Mouse (Mus musculus) CH12.LX (cell line): ENCODE measurements around the gene Mturn. TPM values are rescaled to one million over a fixed set of nuclear protein-coding genes. Genes with fewer than 3 reads are reported as not detected.

ENCODE experiments used
- DNase-seq: peaks from one replicate; pipeline ENCODE4 v3.0.0-alpha.2; 2013; ENCODE audit errors: extremely low read depth
- H3K27ac ChIP-seq: 2 replicates; pipeline ENCODE4 v1.5.1; 2012; ENCODE audit warnings: low read depth, mild to moderate bottlenecking, control low read depth, moderate library complexity; ENCODE audit not compliant: insufficient read depth
- H3K27me3 ChIP-seq: replicated peaks from 2 replicates; pipeline ENCODE3; 2012; ENCODE audit warnings: inconsistent platforms
- H3K36me3 ChIP-seq, 2 experiments: replicated peaks in 1 of 2; 2 replicates each; pipeline versions ENCODE3 to v1.6.1; 2012; ENCODE audit warnings: inconsistent platforms in 1 of 2, low read length in 1 of 2, mild to moderate bottlenecking in 1 of 2, mixed read lengths in 1 of 2, moderate library complexity in 1 of 2; ENCODE audit not compliant: control insufficient read depth in 1 of 2, insufficient read depth in 1 of 2
- H3K4me1 ChIP-seq, 2 experiments: 2 replicates each; pipeline ENCODE4 v1.6.1; 2012; ENCODE audit warnings: inconsistent platforms in 1 of 2, moderate library complexity in 1 of 2; ENCODE audit not compliant: insufficient read depth in 2 of 2, control insufficient read depth in 1 of 2
- H3K4me2 ChIP-seq: 2 replicates; pipeline ENCODE4 v1.6.1; 2012; ENCODE audit warnings: low read depth, mild to moderate bottlenecking, control low read depth; ENCODE audit not compliant: poor library complexity, insufficient read depth, severe bottlenecking
- H3K4me3 ChIP-seq, 3 experiments: fragments of 150-350 bp in 1 of 3; sonication (generic) in 1 of 3; replicated peaks in 1 of 3; 2 replicates each; pipeline versions ENCODE3 to v1.5.1; 2011 to 2012; ENCODE audit warnings: low read depth in 2 of 3, low read length in 2 of 3, mild to moderate bottlenecking in 2 of 3, moderate library complexity in 2 of 3, control low read depth in 1 of 3, improper control_type of control experiment in 1 of 3, inconsistent platforms in 1 of 3, mixed read lengths in 1 of 3; ENCODE audit not compliant: poor library complexity in 1 of 3
- H3K79me2 ChIP-seq: replicated peaks from 2 replicates; pipeline ENCODE4 v1.6.1; 2012; ENCODE audit warnings: mild to moderate bottlenecking, moderate library complexity; ENCODE audit not compliant: control insufficient read depth, poor library complexity, insufficient read depth, severe bottlenecking; ENCODE audit errors: extremely low read depth
- H3K9ac ChIP-seq: 2 replicates; pipeline ENCODE4 v1.6.1; 2012; ENCODE audit warnings: low read depth, mild to moderate bottlenecking, control low read depth, moderate library complexity; ENCODE audit not compliant: insufficient read depth
- H3K9me3 ChIP-seq: replicated peaks from 2 replicates; pipeline ENCODE3; 2012; ENCODE audit warnings: low read length, inconsistent platforms, mixed read lengths
- BHLHE40 ChIP-seq: IDR thresholded peaks from 2 replicates; pipeline ENCODE4 v1.6.1; 2011; ENCODE audit warnings: mild to moderate bottlenecking, low read depth, low read length, improper control_type of control experiment
- CHD1 ChIP-seq: IDR thresholded peaks from 2 replicates; pipeline ENCODE4 v1.6.1; 2012; ENCODE audit warnings: low read depth, low read length, improper control_type of control experiment, inconsistent platforms
- CHD2 ChIP-seq: IDR thresholded peaks from 2 replicates; pipeline ENCODE4 v1.6.1; 2011; ENCODE audit warnings: low read length, improper control_type of control experiment
- CTCF ChIP-seq, 2 experiments: IDR thresholded peaks in 1 of 2; conservative IDR thresholded peaks in 1 of 2; 2 replicates each; pipeline ENCODE4 v1.5.1; 2011 to 2012; ENCODE audit warnings: low read depth in 2 of 2, low read length in 2 of 2, improper control_type of control experiment in 1 of 2, inconsistent platforms in 1 of 2, mild to moderate bottlenecking in 1 of 2, moderate library complexity in 1 of 2
- E2F4 ChIP-seq: IDR thresholded peaks from 2 replicates; pipeline ENCODE4 v1.6.1; 2011; ENCODE audit warnings: low read depth, low read length, improper control_type of control experiment; ENCODE audit not compliant: insufficient replicate concordance
- EP300 ChIP-seq: IDR thresholded peaks from 2 replicates; pipeline ENCODE4 v1.6.1; 2011; ENCODE audit warnings: low read length, improper control_type of control experiment
- GABPA ChIP-seq: IDR thresholded peaks from 2 replicates; pipeline ENCODE4 v1.6.1; 2012; ENCODE audit warnings: low read depth, low read length, improper control_type of control experiment, inconsistent platforms; ENCODE audit not compliant: insufficient replicate concordance
- HCFC1 ChIP-seq: IDR thresholded peaks from 2 replicates; pipeline ENCODE4 v1.6.1; 2012; ENCODE audit warnings: low read depth, mild to moderate bottlenecking, inconsistent platforms, low read length, improper control_type of control experiment
- IRF4 ChIP-seq: IDR thresholded peaks from 2 replicates; pipeline ENCODE4 v1.6.1; 2014; ENCODE audit warnings: low read depth, mild to moderate bottlenecking, inconsistent platforms, low read length, improper control_type of control experiment
- JUN ChIP-seq: IDR thresholded peaks from 2 replicates; pipeline ENCODE4 v1.6.1; 2011; ENCODE audit warnings: low read depth, mild to moderate bottlenecking, low read length, improper control_type of control experiment, moderate library complexity; ENCODE audit not compliant: insufficient read depth
- KAT2A ChIP-seq: IDR thresholded peaks from 2 replicates; pipeline ENCODE4 v1.6.1; 2012; ENCODE audit warnings: low read length, improper control_type of control experiment, inconsistent platforms; ENCODE audit not compliant: insufficient replicate concordance
- MAFK ChIP-seq: IDR thresholded peaks from 2 replicates; pipeline ENCODE4 v1.6.1; 2011; ENCODE audit warnings: low read length, improper control_type of control experiment; ENCODE audit not compliant: insufficient replicate concordance
- MAX ChIP-seq: IDR thresholded peaks from 2 replicates; pipeline ENCODE4 v1.6.1; 2011; ENCODE audit warnings: low read length, improper control_type of control experiment
- MAZ ChIP-seq: IDR thresholded peaks from 2 replicates; pipeline ENCODE4 v1.6.1; 2012; ENCODE audit warnings: low read depth, mild to moderate bottlenecking, inconsistent platforms, low read length, improper control_type of control experiment, moderate library complexity
- MEF2A ChIP-seq: IDR thresholded peaks from 2 replicates; pipeline ENCODE4 v1.6.1; 2014; ENCODE audit warnings: low read depth, mild to moderate bottlenecking, inconsistent platforms, low read length, improper control_type of control experiment, borderline replicate concordance
- MYC ChIP-seq: IDR thresholded peaks from 2 replicates; pipeline ENCODE4 v1.6.1; 2011; ENCODE audit warnings: low read depth, mild to moderate bottlenecking, improper control_type of control experiment, low read length
- NELFE ChIP-seq: IDR thresholded peaks from 2 replicates; pipeline ENCODE4 v1.6.1; 2011; ENCODE audit warnings: low read depth, low read length, improper control_type of control experiment
- NRF1 ChIP-seq: IDR thresholded peaks from 2 replicates; pipeline ENCODE4 v1.6.1; 2014; ENCODE audit warnings: low read depth, mild to moderate bottlenecking, inconsistent platforms, low read length, improper control_type of control experiment, moderate library complexity
- PAX5 ChIP-seq: IDR thresholded peaks from 2 replicates; pipeline ENCODE4 v1.6.1; 2012; ENCODE audit warnings: low read length, inconsistent platforms, mixed read lengths
- POLR2AphosphoS2 ChIP-seq: IDR thresholded peaks from 2 replicates; pipeline ENCODE4 v1.6.1; 2011; ENCODE audit warnings: low read depth, low read length, improper control_type of control experiment
- RAD21 ChIP-seq: IDR thresholded peaks from 2 replicates; pipeline ENCODE4 v1.6.1; 2011; ENCODE audit warnings: low read depth, mild to moderate bottlenecking, low read length, improper control_type of control experiment, moderate library complexity
- RCOR1 ChIP-seq: conservative IDR thresholded peaks from 2 replicates; pipeline ENCODE4 v1.6.1; 2012; ENCODE audit warnings: low read depth, mild to moderate bottlenecking, inconsistent platforms, low read length, improper control_type of control experiment
- SIN3A ChIP-seq: IDR thresholded peaks from 2 replicates; pipeline ENCODE4 v1.6.1; 2012; ENCODE audit warnings: low read length, improper control_type of control experiment, inconsistent platforms
- SMC3 ChIP-seq: IDR thresholded peaks from 2 replicates; pipeline ENCODE4 v1.6.1; 2011; ENCODE audit warnings: low read depth, low read length, improper control_type of control experiment
- TBP ChIP-seq: conservative IDR thresholded peaks from 2 replicates; pipeline ENCODE4 v1.6.1; 2011; ENCODE audit warnings: low read depth, low read length, improper control_type of control experiment
- TCF12 ChIP-seq: IDR thresholded peaks from 2 replicates; pipeline ENCODE4 v1.6.1; 2014; ENCODE audit warnings: low read depth, mild to moderate bottlenecking, inconsistent platforms, low read length, improper control_type of control experiment
- UBTF ChIP-seq: IDR thresholded peaks from 2 replicates; pipeline ENCODE4 v1.6.1; 2012; ENCODE audit warnings: low read depth, mild to moderate bottlenecking, inconsistent platforms, low read length, improper control_type of control experiment, moderate library complexity
- USF1 ChIP-seq: IDR thresholded peaks from 2 replicates; pipeline ENCODE4 v1.6.1; 2014; ENCODE audit warnings: low read depth, mild to moderate bottlenecking, inconsistent platforms, low read length, improper control_type of control experiment
- USF2 ChIP-seq: conservative IDR thresholded peaks from 2 replicates; pipeline ENCODE4 v1.6.1; 2011; ENCODE audit warnings: low read depth, low read length, improper control_type of control experiment
- ZC3H11A ChIP-seq: IDR thresholded peaks from 2 replicates; pipeline ENCODE4 v1.6.1; 2012; ENCODE audit warnings: low read depth, mild to moderate bottlenecking, inconsistent platforms, low read length, improper control_type of control experiment
- ZMIZ1 ChIP-seq: IDR thresholded peaks from 2 replicates; pipeline ENCODE4 v1.6.1; 2012; ENCODE audit warnings: low read depth, mild to moderate bottlenecking, inconsistent platforms, low read length, improper control_type of control experiment
- ZNF384 ChIP-seq: IDR thresholded peaks from 2 replicates; pipeline ENCODE4 v1.6.1; 2012; ENCODE audit warnings: low read depth, low read length, improper control_type of control experiment, inconsistent platforms
- dilution Hi-C: fragments of 300-500 bp; cut with MboI; formaldehyde crosslinking; loops from 2 replicates; pipeline ENCODE4 v1.14.3; 2020; ENCODE audit warnings: low sequenced_read_pairs; ENCODE audit not compliant: extremely low pct_unique_long_range_greater_than_20kb, extremely low pct_ligation_motif_present
- in situ Hi-C: fragments of 300-500 bp; cut with MboI; formaldehyde crosslinking; loops from 3 replicates; pipeline ENCODE4 v1.14.3; 2019; ENCODE audit warnings: low sequenced_read_pairs, low pct_ligation_motif_present, low pct_unique_long_range_greater_than_20kb, mixed read lengths
- polyA plus RNA-seq: library from polyadenylated mRNA; unstranded; fragments of >175 nt; gene quantifications from 2 replicates; pipeline ENCODE4 v1.2.1, GENCODE M21; 2012; ENCODE audit warnings: low read depth; ENCODE audit not compliant: insufficient read length
- total RNA-seq, 2 experiments: library from RNA; depleted of rRNA; stranded (reverse); fragments of 300-350 nt in 1 of 2; fragments of >200 nt in 1 of 2; gene quantifications; 2 replicates each; pipeline ENCODE4 v1.2.3; 2012 to 2014

Mturn gene
- total and polyA plus RNA-seq, 3 experiments = 0.06 to 0.25 (median 0.20) TPM

DNA sequence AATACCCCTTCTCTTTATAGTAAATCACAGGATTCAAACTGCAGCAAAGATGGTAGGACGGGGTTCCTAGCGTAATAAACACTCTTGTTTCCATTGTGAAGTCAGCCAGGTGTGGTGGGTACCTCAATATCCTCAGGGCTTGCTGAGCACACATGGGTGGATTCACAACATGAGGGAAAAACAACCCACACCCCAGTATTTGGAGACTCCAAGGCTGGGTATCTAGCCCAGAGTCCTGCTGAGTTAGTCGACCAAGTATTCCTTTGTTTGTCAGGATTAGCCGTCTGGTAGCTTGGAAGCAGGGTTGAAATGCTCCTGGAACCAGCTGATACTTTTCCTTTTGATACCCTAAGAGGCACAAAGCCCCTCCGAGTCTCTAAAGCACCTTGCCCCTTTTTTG lies 23.4 kb downstream of the Mturn start:
- Histone ChIP-seq H3K79me2 (no peaks in the 10 kb centered on the region), H3K27ac (no peak overlapping the region), H3K27me3 (peaks cover 14% of the 10 kb centered on the region), H3K36me3 (no peaks in the 10 kb centered on the region), H3K9me3 (no peaks in the 10 kb centered on the region), H3K4me1 (peaks cover 0 to 4% of the 10 kb centered on the region in 2 experiments; a peak in 2 of 4 replicates), H3K9ac (no peak overlapping the region), H3K4me2 (no peak overlapping the region), H3K4me3 (no peak overlapping the region)
- DNase-seq = no peak
- dilution Hi-C loops (no loop called here), in situ Hi-C loops (loop anchor here (10.0 to 25.0 kb wide), 3 partner anchors 100 to 460 kb away; no protein-coding TSS in a partner anchor)
- TF ChIP-seq SIN3A = no peak
- TF ChIP-seq PAX5 = no peak
- TF ChIP-seq JUN = no peak
- no peak for TF ChIP-seq NELFE
- no peak for TF ChIP-seq CHD2
- no peak for TF ChIP-seq ZC3H11A
- no peak for TF ChIP-seq UBTF
- no peak for TF ChIP-seq BHLHE40
- TF ChIP-seq MEF2A = no peak
- TF ChIP-seq TCF12 = no peak
- no peak for TF ChIP-seq CHD1
- TF ChIP-seq RCOR1 = no peak
- no peak for TF ChIP-seq IRF4
- TF ChIP-seq KAT2A = no peak
- no peak for TF ChIP-seq ZMIZ1
- no peak for TF ChIP-seq MAX
- no peak for TF ChIP-seq USF2
- no peak for TF ChIP-seq HCFC1

DNA sequence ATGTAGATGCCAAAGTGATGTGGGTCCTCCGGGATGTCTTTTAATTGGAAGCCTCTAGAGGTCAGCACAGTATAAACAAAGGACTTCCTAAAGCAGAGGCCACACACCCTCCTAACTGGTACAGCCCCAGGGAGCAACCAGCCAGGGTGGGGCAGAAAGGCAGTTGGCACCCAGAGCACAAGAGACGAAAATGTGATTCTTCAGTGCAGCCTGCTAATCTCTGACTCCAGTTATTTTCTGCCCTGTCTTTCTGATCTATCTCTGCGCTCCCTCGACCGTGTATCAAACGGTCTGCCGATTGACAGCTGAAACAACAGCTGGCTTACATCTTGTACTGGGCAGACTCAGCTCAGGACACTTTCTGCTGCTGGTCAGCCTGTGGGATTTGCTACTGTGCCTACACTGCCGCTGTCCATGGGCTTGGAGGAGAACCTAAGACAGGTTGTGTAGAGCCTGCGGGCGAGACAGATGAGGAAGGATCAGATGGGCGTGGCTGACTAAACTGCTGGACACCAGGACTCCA lies 24.0 kb downstream of the Mturn start:
- Histone ChIP-seq H3K79me2 (no peaks in the 10 kb centered on the region), H3K4me2 (no peak overlapping the region), H3K27me3 (peaks cover 10% of the 10 kb centered on the region), H3K36me3 (no peaks in the 10 kb centered on the region), H3K4me1 (peaks cover 0 to 4% of the 10 kb centered on the region in 2 experiments; a peak in 2 of 4 replicates), H3K9ac (no peak overlapping the region), H3K27ac (no peak overlapping the region), H3K9me3 (peaks cover 4% of the 10 kb centered on the region), H3K4me3 (no peak overlapping the region)
- in situ Hi-C loops (loop anchor here (10.0 to 25.0 kb wide), 3 partner anchors 99 to 459 kb away; no protein-coding TSS in a partner anchor), dilution Hi-C loops (no loop called here)
- peak; percentile 61 for DNase-seq
- TF ChIP-seq PAX5 (no peak), ZNF384 (no peak), RAD21 (peak; percentile 92), USF1 (no peak), ZMIZ1 (no peak), MAZ (no peak), JUN (no peak), GABPA (no peak), E2F4 (no peak), IRF4 (no peak), TBP (no peak), USF2 (no peak), POLR2AphosphoS2 (no peak), CHD1 (no peak), MAFK (no peak), EP300 (no peak), ZC3H11A (peak; percentile 45), UBTF (no peak), MAX (no peak), SMC3 (peak; percentile 78), MYC (no peak), TCF12 (no peak), NRF1 (no peak), CTCF (conservative IDR thresholded peaks at IDR 0.05 in 1 of 2, IDR thresholded peaks at IDR 0.05 in 1 of 2; ENCODE audit: low read depth in 2 of 2, low read length in 2 of 2) (peak; percentile 36 to 82; a peak in 3 of 4 replicates)
